Mouse (Mus musculus): ENCODE data around the gene Hjurp. TPM values are rescaled to one million over a fixed set of nuclear protein-coding genes. Genes with fewer than 3 reads are reported as not detected.
"Not testable (repeated sequence)": the region's sequence is repeated elsewhere in the genome, so short reads cannot be mapped to it uniquely, and the experiment has no call there.

Hjurp gene
- polyA plus RNA-seq, 1 experiment from 2014 or later, result 56.3 TPM

DNA sequence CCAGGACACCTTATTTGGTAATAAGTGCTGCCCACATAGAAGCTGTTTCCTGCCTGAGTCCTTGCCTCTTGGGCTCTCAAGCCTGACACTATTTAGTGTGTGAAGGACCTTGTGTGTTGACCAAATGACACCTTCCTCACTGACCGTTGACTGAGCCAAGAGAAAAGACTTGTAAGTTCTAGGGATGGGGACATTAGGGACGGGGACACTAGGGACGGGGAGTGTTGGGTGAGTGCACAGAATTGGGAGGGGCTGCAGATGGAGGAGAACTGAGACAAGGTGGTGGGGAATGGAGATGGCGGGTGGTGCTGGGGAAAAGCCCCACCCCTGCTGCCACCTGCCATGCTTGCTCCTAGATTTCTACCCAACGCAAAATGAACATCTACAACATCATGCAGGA, 47.4 kb downstream of the Hjurp start:
- DNase-seq (ENCODE audit: low spot score) (no peak), ATAC-seq (replicated peaks; ENCODE audit: low FRiP score, low read depth) (0 out of 2 replicates have a peak, but pooled peaks have one; percentile 0)
- H3K4me2 ChIP-seq (ENCODE audit: low read length), result no peak overlapping the region
- H3K27me3 ChIP-seq (ENCODE audit: insufficient read depth, low read length), result no peaks in the 10 kb centered on the region
- H3K27ac ChIP-seq, result no peak overlapping the region
- WGBS, result 84% methylated on average over 5 of the region's 5 CpGs
- H3K9ac ChIP-seq (ENCODE audit: low read depth, low read length), result no peak overlapping the region
- H3K4me3 ChIP-seq (replicated peaks; ENCODE audit: low read depth, low read length), result no peak overlapping the region
- no peaks in the 10 kb centered on the region for H3K36me3 ChIP-seq (ENCODE audit: insufficient read depth, low read length)
- no peak for TF ChIP-seq CTCF (IDR thresholded peaks at IDR 0.05; ENCODE audit: low read depth)
- no peaks in the 10 kb centered on the region for H3K4me1 ChIP-seq (replicated peaks; ENCODE audit: insufficient read depth, low read length)
- H3K9me3 ChIP-seq (replicated peaks; ENCODE audit: low read length), result peaks cover 59% of the 10 kb centered on the region

DNA sequence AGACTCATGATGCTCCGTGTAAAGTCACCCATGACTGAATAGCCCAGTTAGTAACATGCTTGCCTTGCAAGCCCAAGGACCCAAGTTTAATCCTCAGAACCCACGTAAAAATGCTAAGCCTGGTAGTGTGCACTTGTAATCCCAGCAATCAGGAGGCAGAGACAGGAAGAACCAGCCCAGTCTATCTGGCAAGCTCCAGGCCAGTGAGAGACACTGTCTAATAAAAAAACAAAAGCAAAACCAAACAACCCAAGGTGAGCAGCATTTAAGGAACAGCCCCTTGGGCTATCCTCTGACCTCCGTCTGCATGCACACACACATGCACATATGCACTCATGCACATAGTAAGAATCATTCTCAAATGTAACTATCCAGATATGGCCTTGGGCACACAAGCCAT, 47.9 kb downstream of the Hjurp start:
- H3K9me3 ChIP-seq (replicated peaks; ENCODE audit: low read length), result peaks cover 55% of the 10 kb centered on the region; the same call in 1 of the 2 replicates
- H3K36me3 ChIP-seq (ENCODE audit: insufficient read depth, low read length), result no peaks in the 10 kb centered on the region
- H3K9ac ChIP-seq (ENCODE audit: low read depth, low read length), result no peak overlapping the region
- DNase-seq (ENCODE audit: low spot score) (no peak), ATAC-seq (replicated peaks; ENCODE audit: low FRiP score, low read depth) (0 out of 2 replicates have a peak, but pooled peaks have one; percentile 4)
- no peak overlapping the region for H3K27ac ChIP-seq
- TF ChIP-seq CTCF (IDR thresholded peaks at IDR 0.05; ENCODE audit: low read depth), result no peak
- H3K4me1 ChIP-seq (replicated peaks; ENCODE audit: insufficient read depth, low read length), result no peaks in the 10 kb centered on the region
- no peak overlapping the region for H3K4me2 ChIP-seq (ENCODE audit: low read length)
- no peak overlapping the region for H3K4me3 ChIP-seq (replicated peaks; ENCODE audit: low read depth, low read length)
- no peaks in the 10 kb centered on the region for H3K27me3 ChIP-seq (ENCODE audit: insufficient read depth, low read length)
- 81% methylated on average over 3 of the region's 3 CpGs for WGBS

DNA sequence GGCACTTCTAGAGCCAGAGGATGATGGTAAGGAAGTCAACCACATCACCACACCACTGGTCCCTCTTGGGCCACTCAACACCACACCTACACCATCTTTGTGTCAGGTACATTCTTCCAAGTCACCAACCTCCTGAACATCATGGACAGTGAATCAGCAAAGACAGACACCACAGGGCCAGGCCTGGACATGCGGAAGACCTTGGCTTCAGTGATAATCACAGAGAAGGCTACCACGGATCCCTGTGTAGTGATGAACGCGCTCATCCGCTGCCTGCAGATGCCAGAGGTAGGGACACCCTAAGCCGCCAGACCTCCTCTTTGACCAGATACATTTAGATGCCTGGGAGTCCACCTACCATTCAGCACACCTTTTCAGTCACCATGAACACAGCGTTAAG, 49.3 kb downstream of the Hjurp start:
- H3K27me3 ChIP-seq (ENCODE audit: insufficient read depth, low read length), result no peaks in the 10 kb centered on the region
- no peak overlapping the region for H3K4me3 ChIP-seq (replicated peaks; ENCODE audit: low read depth, low read length)
- WGBS, result 71% methylated on average over 7 of the region's 7 CpGs
- no peaks in the 10 kb centered on the region for H3K4me1 ChIP-seq (replicated peaks; ENCODE audit: insufficient read depth, low read length)
- no peak overlapping the region for H3K4me2 ChIP-seq (ENCODE audit: low read length)
- H3K9me3 ChIP-seq (replicated peaks; ENCODE audit: low read length), result peaks cover 42% of the 10 kb centered on the region; the same call in 1 of the 2 replicates
- TF ChIP-seq CTCF (IDR thresholded peaks at IDR 0.05; ENCODE audit: low read depth), result no peak
- no peaks in the 10 kb centered on the region for H3K36me3 ChIP-seq (ENCODE audit: insufficient read depth, low read length)
- DNase-seq (ENCODE audit: low spot score) (no peak), ATAC-seq (replicated peaks; ENCODE audit: low FRiP score, low read depth) (no peak)
- no peak overlapping the region for H3K27ac ChIP-seq
- no peak overlapping the region for H3K9ac ChIP-seq (ENCODE audit: low read depth, low read length)

DNA sequence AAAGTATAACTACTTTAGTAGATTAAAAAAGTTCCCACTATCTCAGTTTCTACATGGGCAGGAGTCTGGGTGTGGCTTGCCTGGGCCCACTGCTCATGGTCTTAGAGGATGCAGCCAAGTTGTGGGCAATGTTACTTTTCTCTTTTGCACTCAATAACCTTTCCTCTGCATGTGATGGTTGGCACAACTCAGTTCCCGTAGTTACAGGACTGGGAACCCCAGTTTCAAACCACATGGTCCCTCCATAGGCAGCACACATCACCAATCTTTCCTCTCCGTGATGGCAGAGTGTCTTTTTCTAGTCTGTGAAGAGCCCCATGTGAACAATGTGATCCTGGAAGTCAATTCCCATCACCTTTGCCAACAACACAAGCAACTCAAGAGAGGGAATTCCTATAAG, 50.0 kb downstream of the Hjurp start:
- Histone ChIP-seq H3K4me3 (replicated peaks; ENCODE audit: low read depth, low read length) (no peak overlapping the region), H3K27me3 (ENCODE audit: insufficient read depth, low read length) (no peaks in the 10 kb centered on the region), H3K27ac (no peak overlapping the region), H3K36me3 (ENCODE audit: insufficient read depth, low read length) (no peaks in the 10 kb centered on the region), H3K4me2 (ENCODE audit: low read length) (no peak overlapping the region), H3K9me3 (replicated peaks; ENCODE audit: low read length) (peaks cover 37% of the 10 kb centered on the region; the same call in 1 of the 2 replicates), H3K4me1 (replicated peaks; ENCODE audit: insufficient read depth, low read length) (no peaks in the 10 kb centered on the region), H3K9ac (ENCODE audit: low read depth, low read length) (no peak overlapping the region)
- TF ChIP-seq CTCF (IDR thresholded peaks at IDR 0.05; ENCODE audit: low read depth), result no peak
- DNase-seq (ENCODE audit: low spot score) (no peak), ATAC-seq (replicated peaks; ENCODE audit: low FRiP score, low read depth) (no peak)
- 61% methylated on average over 2 of the region's 2 CpGs for WGBS

DNA sequence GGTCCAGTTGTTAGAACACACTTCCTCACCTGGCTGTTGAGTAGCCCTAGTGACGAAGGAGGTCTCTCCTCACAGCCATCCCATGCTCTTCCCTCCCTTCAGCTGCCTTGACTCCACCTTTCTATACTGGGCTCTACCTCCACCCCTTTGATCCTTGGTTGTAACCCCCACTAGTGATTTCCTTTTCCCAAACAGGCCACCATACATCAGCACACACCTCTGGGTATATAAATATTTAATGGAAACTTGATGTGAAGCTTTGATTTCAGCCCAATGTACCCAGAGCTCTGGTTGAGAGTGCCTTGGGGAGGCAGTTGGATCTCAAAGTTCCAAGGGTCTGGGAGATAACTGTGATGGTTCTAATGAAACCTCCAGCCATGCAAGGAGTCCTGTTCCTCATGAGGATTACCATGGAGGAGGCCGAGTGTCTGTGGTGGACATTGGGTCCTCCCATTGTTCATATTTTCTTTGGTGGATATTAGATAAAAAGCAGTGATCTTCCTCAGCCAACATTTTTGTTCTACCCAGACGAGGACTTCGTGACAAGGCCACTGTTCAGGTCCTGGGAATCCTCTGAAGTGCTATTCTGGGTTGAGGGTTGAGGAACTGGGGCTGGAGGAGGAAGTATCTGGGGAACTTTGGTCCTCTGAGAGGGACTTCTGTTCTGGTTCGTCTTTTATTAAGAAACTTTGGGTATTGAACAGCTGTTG, 50.6 kb downstream of the Hjurp start, which contains the start of gene Mroh2a:
Gene Mroh2a, plus strand, starts transcription at position 317 of the 710 bp plus-strand sequence.
- DNase-seq (ENCODE audit: low spot score) (no peak), ATAC-seq (replicated peaks; ENCODE audit: low FRiP score, low read depth) (no peak)
- Histone ChIP-seq H3K36me3 (ENCODE audit: insufficient read depth, low read length) (no peaks in the 10 kb centered on the region), H3K4me3 (replicated peaks; ENCODE audit: low read depth, low read length) (no peak within 1 kb of the TSS), H3K27me3 (ENCODE audit: insufficient read depth, low read length) (no peaks in the 10 kb centered on the region), H3K9me3 (replicated peaks; ENCODE audit: low read length) (peaks cover 34% of the 10 kb centered on the region; the same call in 1 of the 2 replicates), H3K27ac (no peak within 1 kb of the TSS), H3K9ac (ENCODE audit: low read depth, low read length) (no peak within 1 kb of the TSS), H3K4me1 (replicated peaks; ENCODE audit: insufficient read depth, low read length) (no peaks in the 10 kb centered on the region), H3K4me2 (ENCODE audit: low read length) (no peak within 1 kb of the TSS)
- 57% methylated on average over 5 of the region's 5 CpGs for WGBS
- TF ChIP-seq CTCF (IDR thresholded peaks at IDR 0.05; ENCODE audit: low read depth), result no peak

DNA sequence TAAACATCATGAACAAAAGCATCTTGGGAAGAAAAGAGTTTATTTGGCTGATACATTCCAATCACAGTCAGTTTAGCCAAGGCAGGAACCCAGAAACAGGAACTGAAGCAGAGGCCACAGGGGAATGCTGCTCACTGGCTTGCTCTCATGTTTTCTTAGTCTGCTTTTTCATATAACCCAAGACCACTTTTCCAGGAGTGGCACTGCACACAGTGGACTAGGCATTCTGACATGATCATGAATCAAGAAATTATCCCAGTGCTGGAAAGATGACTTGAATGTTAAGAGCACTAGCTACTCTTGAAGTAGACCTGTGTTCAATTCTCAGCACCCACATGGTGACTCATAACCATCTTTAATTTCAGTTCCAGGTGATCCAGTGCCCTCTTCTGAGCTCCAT, 51.7 kb downstream of the Hjurp start:
- ATAC-seq (replicated peaks; ENCODE audit: low FRiP score, low read depth) (no peak), DNase-seq (ENCODE audit: low spot score) (no peak)
- no peak overlapping the region for H3K9ac ChIP-seq (ENCODE audit: low read depth, low read length)
- H3K27me3 ChIP-seq (ENCODE audit: insufficient read depth, low read length), result no peaks in the 10 kb centered on the region
- no peaks in the 10 kb centered on the region for H3K36me3 ChIP-seq (ENCODE audit: insufficient read depth, low read length)
- TF ChIP-seq CTCF (IDR thresholded peaks at IDR 0.05; ENCODE audit: low read depth), result no peak
- H3K4me1 ChIP-seq (replicated peaks; ENCODE audit: insufficient read depth, low read length), result no peaks in the 10 kb centered on the region
- no peak overlapping the region for H3K4me2 ChIP-seq (ENCODE audit: low read length)
- peaks cover 23% of the 10 kb centered on the region; the same call in 1 of the 2 replicates for H3K9me3 ChIP-seq (replicated peaks; ENCODE audit: low read length)
- no peak overlapping the region for H3K27ac ChIP-seq
- H3K4me3 ChIP-seq (replicated peaks; ENCODE audit: low read depth, low read length), result no peak overlapping the region

DNA sequence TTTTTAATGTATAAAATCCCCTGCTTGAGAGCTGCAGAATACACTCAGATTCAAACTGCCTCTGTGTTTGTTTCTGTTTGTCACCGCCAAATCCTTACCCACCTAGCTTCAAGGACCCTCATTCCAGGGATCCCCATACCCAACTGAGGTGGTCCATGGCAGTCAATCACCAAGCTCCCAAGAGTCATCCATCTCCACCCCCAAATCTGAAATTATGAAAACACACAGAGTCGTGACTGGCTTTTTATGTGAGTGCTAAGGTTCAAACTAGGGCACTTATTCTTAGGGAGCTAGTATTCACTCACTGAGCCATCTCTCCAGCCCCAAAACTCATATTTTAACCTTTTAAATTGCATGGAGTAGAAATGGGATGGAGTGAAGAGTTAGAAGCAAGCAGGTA, 52.1 kb downstream of the Hjurp start:
- not testable (repeated sequence) for H3K4me1 ChIP-seq (replicated peaks; ENCODE audit: insufficient read depth, low read length); H3K4me3 ChIP-seq (replicated peaks; ENCODE audit: low read depth, low read length); ATAC-seq (replicated peaks; ENCODE audit: low FRiP score, low read depth); H3K4me2 ChIP-seq (ENCODE audit: low read length); H3K27ac ChIP-seq; H3K36me3 ChIP-seq (ENCODE audit: insufficient read depth, low read length); H3K9ac ChIP-seq (ENCODE audit: low read depth, low read length); H3K27me3 ChIP-seq (ENCODE audit: insufficient read depth, low read length); DNase-seq (ENCODE audit: low spot score)
- peaks cover 22% of the 10 kb centered on the region; the same call in 1 of the 2 replicates for H3K9me3 ChIP-seq (replicated peaks; ENCODE audit: low read length)
- WGBS, result 44% methylated on average over 2 of the region's 2 CpGs
